Mouse (Mus musculus): ENCODE measurements around the gene Cmtm1. TPM values are rescaled to one million over a fixed set of nuclear protein-coding genes. Genes with fewer than 3 reads are reported as not detected.
"Not testable (repeated sequence)": the region's sequence is repeated elsewhere in the genome, so short reads cannot be mapped to it uniquely, and the experiment has no call there.

Gene Cmtm1
- total RNA-seq, 4 experiments from 2014 or later = 0.28 TPM; not detected in 3

DNA sequence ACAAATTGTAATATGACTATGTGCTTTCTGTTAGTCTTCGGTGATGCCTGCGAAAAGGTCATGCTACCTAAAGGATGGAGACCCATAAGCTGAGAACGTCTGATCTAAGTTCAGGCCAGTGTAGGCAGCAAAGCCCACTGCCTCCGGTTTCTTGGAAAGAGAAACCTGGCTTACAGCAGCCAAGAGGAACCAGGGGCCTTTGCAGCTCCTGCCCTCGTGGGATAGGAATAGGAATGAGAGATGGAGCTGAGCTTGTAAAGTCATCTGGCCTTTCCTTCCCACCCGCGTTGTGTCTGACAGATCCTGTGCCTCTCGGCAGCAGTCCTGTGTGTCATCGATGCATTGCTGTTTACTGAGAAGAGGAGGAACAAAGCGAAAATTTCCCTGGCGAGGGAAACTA, 11.3 kb upstream of the Cmtm1 start, which contains the start of gene Gm11020:
Gene Gm11020 (plus strand): TSS at position 301 of the 400 bp plus-strand sequence.
- DNase-seq (ENCODE audit: low spot score) = not testable (repeated sequence)

- DNase-seq (ENCODE audit: low spot score) = no peak
These were observed 3.4 kb upstream of the Cmtm1 start for GRCm38 (mm10) chr8:104313311-104313710.

DNA sequence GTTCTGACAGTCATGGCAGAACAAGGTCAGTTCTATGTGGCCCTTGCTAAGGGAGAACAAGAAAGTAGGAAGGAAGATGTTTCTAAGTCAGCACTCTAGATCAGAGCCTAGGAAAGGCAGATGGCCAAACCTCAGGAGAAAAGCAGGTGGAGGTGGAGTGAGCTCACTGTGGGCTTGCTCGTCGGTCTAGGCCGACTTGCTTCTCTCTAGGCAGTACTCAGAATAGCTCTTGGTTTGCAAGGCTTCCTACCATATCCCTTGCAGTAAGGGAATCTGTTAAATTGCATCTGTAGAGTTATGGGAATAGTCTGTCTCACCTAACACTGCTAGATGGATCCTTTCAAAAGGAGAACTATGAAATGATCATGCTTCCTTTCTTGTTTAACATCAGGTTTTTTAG, 2.1 kb upstream of the Cmtm1 start:
- not testable (repeated sequence) for DNase-seq (ENCODE audit: low spot score)

GRCm38 (mm10) chr8:104308341-104308740, 1.6 kb downstream of the Cmtm1 start:
- not testable (repeated sequence) for DNase-seq (ENCODE audit: low spot score)

DNA sequence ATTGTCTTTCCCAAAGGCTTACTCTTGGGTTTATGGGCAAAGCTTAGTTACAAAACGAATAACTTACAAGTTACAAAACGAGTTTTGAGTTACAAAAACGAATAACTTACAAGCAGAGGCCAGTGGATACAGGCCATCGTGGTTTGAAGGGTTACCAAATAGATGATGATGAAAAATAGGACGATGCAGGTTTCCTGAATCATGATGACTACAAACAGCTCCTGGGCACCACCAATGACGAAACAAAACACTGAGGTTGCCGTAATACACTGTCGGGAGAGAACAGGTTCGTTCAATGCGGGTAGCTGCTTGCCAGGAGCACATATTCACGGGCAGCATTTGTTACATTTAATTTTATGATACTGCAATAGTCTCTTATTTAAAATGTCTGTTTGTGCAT, 5.0 kb downstream of the Cmtm1 start:
- no peak for DNase-seq (ENCODE audit: low spot score)

GRCm38 (mm10) chr8:104302536-104302935, 7.4 kb downstream of the Cmtm1 start:
- not testable (repeated sequence) for DNase-seq (ENCODE audit: low spot score)

DNA sequence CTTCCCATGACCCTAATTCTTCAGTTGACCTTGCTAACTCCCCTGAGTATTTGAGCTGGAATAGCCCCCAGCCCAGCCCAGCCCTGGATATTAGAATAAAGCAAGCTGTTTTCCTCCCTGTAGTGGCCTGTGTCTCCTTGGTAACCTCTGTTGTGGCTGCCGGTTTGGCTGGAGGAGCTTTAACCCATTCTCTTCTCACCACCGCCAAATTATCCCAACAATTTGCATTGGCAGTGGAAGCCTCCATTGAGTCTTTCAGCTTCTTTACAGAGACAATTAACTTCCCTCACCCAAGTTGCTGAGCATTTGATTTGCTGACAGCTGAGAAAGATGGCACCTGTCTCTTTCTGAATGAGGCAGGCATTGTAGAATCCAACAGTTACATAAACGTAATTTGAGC, 8.4 kb downstream of the Cmtm1 start:
- DNase-seq (ENCODE audit: low spot score) = not testable (repeated sequence)

DNA sequence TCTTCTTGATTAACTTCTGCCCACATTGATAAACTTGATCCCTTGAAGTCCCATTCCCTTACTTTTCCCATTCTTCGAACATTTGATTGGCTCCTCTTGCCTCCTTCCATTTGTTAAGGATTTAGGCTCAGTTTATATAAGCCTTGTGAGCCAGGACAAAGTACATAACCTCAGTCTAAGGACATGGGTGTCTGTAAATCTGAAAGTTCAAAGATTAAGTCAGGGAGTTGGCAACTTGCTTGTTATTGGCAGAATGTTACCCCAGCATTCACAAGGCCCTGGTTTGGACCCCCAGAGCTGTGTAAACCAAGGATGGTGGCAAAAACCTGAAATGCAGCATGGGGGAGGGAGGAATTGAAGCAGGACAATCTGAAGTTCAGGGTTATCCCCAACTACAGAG, 15.5 kb downstream of the Cmtm1 start:
- DNase-seq (ENCODE audit: low spot score) = no peak

GRCm38 (mm10) chr8:104293081-104293480, 16.9 kb downstream of the Cmtm1 start, which contains the start of gene Cmtm2a:
Gene Cmtm2a, minus strand, starts transcription at chr8:104293181.
- DNase-seq (ENCODE audit: low spot score) = not testable (repeated sequence)

DNA sequence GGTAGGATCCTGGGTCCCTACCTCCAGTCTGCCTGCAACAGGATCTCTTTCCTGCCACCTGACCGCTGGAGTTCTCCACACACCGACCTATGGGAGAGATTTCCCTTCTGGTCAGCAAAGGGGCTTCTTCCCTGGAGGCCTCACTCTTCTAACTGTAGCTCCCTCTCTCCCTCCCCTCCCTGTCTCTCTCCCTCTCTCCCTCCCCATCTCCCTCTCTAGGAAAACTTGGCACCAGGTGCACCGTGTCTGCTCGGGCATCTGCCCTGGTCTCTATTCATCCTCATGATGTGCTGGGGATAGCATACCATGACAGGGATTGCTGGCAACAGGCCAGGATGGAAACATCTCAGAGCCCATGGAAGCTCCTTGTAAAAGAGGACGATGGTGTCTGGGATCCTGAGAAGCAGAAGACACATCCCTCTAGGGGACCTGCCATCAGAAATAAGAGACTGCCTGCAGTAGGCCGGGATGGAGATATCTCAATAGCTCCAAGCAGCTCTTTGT, 41.0 kb downstream of the Cmtm1 start:
- no peak for DNase-seq (ENCODE audit: low spot score)

DNA sequence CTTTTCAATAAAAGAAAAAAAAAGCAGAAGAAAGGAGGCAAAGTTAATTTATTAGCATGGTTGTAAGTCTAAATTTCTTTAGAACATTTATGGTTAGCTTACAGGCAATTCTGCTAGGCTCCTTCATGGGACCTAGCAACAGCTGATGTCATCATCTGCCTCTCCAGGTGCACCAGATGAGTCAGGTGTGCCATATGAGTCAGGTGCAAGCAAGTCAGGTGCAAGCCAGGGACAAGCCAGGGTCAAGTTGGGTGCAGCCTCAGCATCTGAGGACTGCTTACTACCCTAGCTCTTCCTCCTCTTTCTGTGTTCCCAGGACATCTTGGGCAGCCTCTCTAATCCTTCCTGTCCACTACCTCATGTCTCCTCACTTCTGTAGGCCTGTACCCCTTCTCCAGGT, 41.6 kb downstream of the Cmtm1 start:
- DNase-seq (ENCODE audit: low spot score) = no peak

- not testable (repeated sequence) for DNase-seq (ENCODE audit: low spot score)
These were observed 45.5 kb downstream of the Cmtm1 start for GRCm38 (mm10) chr8:104264271-104264935.

DNA sequence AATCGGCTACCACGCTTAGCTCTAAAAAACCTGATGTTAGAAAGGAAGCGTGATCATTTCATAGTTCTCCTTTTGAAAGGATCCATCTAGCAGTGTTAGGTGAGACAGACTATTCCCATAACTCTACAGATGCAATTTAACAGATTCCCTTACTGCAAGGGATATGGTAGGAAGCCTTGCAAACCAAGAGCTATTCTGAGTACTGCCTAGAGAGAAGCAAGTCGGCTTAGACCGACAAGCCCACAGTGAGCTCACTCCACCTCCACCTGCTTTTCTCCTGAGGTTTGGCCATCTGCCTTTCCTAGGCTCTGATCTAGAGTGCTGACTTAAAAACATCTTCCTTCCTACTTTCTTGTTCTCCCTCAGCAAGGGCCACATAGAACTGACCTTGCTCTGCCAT, 48.1 kb downstream of the Cmtm1 start:
- DNase-seq (ENCODE audit: low spot score) = not testable (repeated sequence)

DNA sequence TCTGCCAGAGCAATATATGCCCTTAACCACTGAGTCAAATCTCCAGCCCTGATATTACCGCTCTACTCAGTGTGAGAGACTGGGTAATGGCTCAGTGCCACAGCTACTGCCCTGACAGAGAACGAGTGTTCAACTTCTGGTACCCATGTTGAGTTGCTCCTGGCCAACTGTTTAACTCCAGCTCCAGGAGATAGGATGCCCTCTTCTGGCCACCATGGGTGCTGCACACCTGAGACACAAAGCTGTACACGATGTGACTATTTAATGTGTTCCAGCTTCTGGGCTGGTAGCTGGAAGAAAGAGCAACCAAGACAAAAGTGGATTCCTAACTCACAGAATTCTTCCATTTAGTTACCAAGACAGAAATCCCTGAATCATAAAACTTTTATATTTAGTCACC, 56.9 kb downstream of the Cmtm1 start:
- DNase-seq (ENCODE audit: low spot score) = no peak

GRCm38 (mm10) chr8:104251461-104251860, 58.5 kb downstream of the Cmtm1 start:
- DNase-seq (ENCODE audit: low spot score) = no peak

- DNase-seq (ENCODE audit: low spot score) = peak; percentile 84
These were observed 59.2 kb downstream of the Cmtm1 start, which contains the start of gene Cklf for GRCm38 (mm10) chr8:104250439-104251367. Gene Cklf, plus strand, starts transcription at chr8:104250861.

DNA sequence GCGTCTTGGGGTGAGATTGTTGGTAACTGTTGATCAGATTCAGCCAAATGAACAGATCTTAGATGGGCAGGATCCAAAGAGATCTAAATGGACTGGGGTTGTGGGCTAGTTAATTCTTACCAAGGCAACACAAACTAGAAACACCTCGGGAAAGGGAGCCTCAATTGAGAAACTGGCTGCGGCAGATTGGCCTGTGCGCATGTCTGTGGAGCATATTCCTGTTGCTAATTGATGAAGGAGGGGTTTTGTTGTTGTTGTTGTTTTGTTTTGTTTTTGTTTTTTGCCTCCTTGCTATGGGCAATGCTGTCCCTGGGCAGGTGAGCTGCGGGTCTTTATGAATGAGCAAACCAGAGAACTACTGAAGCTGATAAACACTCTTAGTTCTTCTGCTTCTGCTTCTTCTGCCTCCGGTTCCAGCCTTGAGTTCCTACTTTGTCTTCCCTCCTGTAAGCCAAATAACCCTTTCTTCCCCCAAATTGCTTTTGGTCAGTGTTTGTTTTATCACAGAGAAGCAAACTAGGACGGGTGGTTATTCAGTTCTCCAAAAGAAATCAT, 60.4 kb downstream of the Cmtm1 start:
- DNase-seq (ENCODE audit: low spot score) = no peak

- DNase-seq (ENCODE audit: low spot score) = peak; percentile 70
These were observed 61.7 kb downstream of the Cmtm1 start, which contains the start of gene Tk2 for GRCm38 (mm10) chr8:104248276-104248675. Gene Tk2, minus strand, starts transcription at chr8:104248558.

DNA sequence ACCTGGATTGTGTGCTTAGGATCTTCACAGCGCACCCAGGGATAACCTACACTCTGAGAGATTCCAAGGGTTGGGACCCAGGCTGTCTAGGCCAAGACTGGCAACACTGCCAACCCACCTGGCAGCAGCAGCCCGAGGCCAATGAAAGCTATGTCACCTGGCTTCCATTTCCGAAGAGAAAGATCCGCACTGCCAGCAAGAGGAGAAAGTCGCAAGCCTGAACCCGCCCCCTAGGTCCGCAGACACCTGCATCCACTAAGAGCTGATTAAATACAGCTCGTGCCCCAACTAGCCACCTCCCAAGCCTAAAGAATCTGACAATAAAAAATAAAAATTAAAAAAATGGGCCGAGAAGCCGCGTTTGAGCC, 62.1 kb downstream of the Cmtm1 start:
- no peak for DNase-seq (ENCODE audit: low spot score)

- DNase-seq (ENCODE audit: low spot score) = peak; percentile 36
These were observed 62.7 kb downstream of the Cmtm1 start for GRCm38 (mm10) chr8:104247054-104247907.

DNA sequence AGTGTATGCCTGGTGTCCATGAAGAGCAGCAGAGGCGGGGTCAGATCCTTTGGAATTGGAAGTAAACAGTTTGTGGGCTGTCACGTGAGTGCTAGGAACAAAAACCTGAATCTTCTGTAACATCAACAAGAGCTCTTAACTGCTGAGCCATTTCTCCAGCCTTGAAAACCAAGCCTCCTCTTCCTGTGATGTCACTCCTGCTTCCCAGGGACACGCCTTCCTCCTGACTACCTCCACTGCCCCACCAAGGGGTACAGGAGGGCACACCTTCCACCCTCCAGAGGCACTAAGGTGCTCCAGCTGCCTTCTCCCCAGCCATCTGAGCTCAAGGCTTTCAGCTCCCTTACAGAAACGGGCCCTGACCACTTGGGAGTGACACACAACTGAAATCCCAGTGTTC, 63.3 kb downstream of the Cmtm1 start:
- no peak for DNase-seq (ENCODE audit: low spot score)
